Mouse (Mus musculus) adrenal gland, postnatal 0 days (tissue): ENCODE data around the gene Myl3. TPM values are rescaled to one million over a fixed set of nuclear protein-coding genes. Genes with fewer than 3 reads are reported as not detected.

Source experiments
- polyA plus RNA-seq: library from polyadenylated mRNA; unstranded; fragments of >200 nt; fragmentation: Nextera tagmentation; extraction: Ambion mirVana; gene quantifications from 2 replicates; pipeline ENCODE4 v1.2.1, GENCODE M21; 2015

Gene Myl3
- polyA plus RNA-seq: 0.62 and 2.2 TPM in 2 replicates

DNA sequence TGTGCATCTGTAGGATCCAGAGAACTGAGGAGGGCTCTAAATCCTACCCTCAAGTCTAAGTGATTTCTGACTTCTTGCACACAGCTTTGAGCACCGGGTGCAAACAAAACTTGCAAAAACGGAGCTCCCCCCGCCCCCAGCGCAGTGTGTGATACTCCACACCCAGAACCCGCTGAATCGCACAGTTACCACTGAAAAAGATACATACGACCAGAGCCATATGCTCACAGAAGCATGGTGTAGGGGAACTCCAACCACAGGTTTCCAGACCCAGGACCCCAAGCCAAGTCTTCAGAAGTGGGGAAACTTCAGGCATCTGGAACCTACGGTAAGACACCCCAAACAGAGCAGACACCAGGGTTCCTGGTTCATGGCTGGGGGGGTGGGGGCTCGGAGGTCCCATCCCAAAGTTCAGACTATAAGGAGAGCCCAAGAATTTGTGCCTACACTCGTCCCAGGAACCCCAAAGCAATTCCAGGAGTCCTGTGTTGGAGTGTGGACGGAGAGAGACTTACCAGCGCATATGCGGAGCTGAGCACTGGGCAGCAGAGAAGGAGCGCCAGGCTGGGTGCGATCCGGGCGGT is at the start of gene Myl3:
Myl3 (plus strand) TSS at position 151 of the 584 bp plus-strand sequence.

DNA sequence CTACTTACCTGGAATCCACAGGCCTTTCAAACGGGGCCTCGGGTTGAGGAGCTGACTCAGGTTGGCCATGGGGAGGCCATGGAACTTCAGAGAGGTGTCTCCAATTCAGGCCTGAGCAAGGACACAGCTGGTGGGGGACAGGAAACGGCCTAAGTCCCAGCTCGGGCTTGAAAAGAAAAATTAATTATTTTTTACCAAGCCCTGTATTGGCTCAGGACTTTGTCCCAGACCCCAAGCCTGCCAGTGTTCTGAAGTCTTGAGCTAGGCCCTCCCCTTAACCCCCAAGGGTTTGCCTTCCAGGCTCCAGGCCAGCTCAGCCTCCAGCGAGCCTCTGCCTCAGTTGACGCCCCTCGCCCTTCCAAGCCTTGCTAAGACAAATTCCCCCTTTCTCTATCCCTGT is 5.3 kb downstream of the Myl3 start, which contains the start of gene Pth1r:
Pth1r (minus strand) TSS at position 185 of the 400 bp plus-strand sequence.

DNA sequence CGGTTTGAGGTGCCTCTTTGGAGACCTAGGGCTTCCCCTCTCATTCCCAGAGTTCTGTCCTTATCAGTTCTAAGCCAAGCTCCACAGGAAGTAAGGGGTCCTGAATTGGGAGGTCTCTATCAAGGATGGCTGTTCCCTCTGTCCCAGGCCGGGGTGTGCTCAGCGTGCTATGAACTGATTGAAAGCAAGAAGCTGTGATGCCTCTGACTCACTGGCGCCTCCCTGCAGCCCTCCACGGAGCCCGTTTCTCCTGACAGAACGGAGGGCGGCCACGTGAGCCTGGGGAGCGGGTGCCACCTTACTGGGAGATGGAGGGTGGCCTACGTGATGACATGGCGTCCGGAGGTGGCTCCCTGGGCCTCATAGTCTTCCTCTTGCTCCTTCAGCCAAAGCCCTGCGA is 56.2 kb downstream of the Myl3 start, which contains the start of gene Prss42:
Prss42 (plus strand) TSS at position 301 of the 400 bp plus-strand sequence.

DNA sequence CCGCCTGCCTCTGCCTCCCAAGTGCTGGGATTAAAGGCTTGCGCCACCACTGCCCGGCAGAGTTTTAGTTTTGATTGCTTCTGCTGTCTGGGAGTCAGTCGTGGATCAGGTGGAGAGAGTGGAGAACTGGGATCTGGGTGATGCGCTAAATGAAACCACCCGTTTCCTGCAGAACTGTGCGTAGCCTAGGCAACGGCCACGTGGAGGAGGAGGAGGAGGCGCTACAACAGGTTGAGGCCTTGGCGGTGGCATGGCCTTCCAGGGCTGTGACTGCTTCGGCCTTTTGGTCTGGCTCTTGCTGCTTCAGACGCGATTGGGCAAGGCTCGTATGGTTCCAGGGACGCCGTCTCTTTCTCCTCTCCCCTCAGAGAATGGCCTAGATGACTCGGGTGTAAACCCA is 72.1 kb downstream of the Myl3 start, which contains the start of gene Prss44:
Prss44 (plus strand) TSS at position 206 of the 400 bp plus-strand sequence.

Other genes with a start within 250 kb of the Myl3 start
- gene Setd2, start 209.3 kb upstream of the Myl3 start, polyA plus RNA-seq: 16.0 and 22.4 TPM in 2 replicates
- gene Nradd, start 117.4 kb upstream of the Myl3 start, polyA plus RNA-seq: 37.6 and 41.6 TPM in 2 replicates
- 0.90 and 1.3 TPM in 2 replicates for gene Nbeal2, start 87.7 kb upstream of the Myl3 start, polyA plus RNA-seq
- gene Ccdc12, start 85.4 kb upstream of the Myl3 start, polyA plus RNA-seq: 97.3 and 123 TPM in 2 replicates
- gene Pth1r, start 5.3 kb downstream of the Myl3 start, polyA plus RNA-seq: 12.3 and 17.4 TPM in 2 replicates
- not detected in 2 replicates for gene Prss42, start 56.3 kb downstream of the Myl3 start, polyA plus RNA-seq
- not detected in 2 replicates for gene Prss44, start 72.1 kb downstream of the Myl3 start, polyA plus RNA-seq
- gene Prss43, start 84.8 kb downstream of the Myl3 start, polyA plus RNA-seq: not detected in 2 replicates
- not detected in 2 replicates for gene Prss45, start 92.7 kb downstream of the Myl3 start, polyA plus RNA-seq
- not detected in 2 replicates for gene Prss46, start 102.6 kb downstream of the Myl3 start, polyA plus RNA-seq
- gene Prss50, start 116.1 kb downstream of the Myl3 start, polyA plus RNA-seq: 0.51 and 0.66 TPM in 2 replicates
- gene Als2cl, start 138.0 kb downstream of the Myl3 start, polyA plus RNA-seq: 1.8 and 2.7 TPM in 2 replicates
- gene Tmie, start 138.3 kb downstream of the Myl3 start, polyA plus RNA-seq: 1.7 and 2.1 TPM in 2 replicates
- gene Fam240a, start 175.0 kb downstream of the Myl3 start, polyA plus RNA-seq: not detected in 2 replicates
- gene Tdgf1, start 204.3 kb downstream of the Myl3 start, polyA plus RNA-seq: 0.25 and 0.27 TPM in 2 replicates
- gene Lrrc2, start 209.7 kb downstream of the Myl3 start, polyA plus RNA-seq: 6.2 and 9.1 TPM in 2 replicates
- gene Rtp3, start 248.7 kb downstream of the Myl3 start, polyA plus RNA-seq: 0.93 and 1.8 TPM in 2 replicates